Mouse (Mus musculus): Measurements from ENCODE around the gene Ube2e1. TPM values are rescaled to one million over a fixed set of nuclear protein-coding genes. Genes with fewer than 3 reads are reported as not detected.

Ube2e1 gene
- total and polyA plus RNA-seq, 2 experiments from 2014 or later = 45.1 to 152 TPM

DNA sequence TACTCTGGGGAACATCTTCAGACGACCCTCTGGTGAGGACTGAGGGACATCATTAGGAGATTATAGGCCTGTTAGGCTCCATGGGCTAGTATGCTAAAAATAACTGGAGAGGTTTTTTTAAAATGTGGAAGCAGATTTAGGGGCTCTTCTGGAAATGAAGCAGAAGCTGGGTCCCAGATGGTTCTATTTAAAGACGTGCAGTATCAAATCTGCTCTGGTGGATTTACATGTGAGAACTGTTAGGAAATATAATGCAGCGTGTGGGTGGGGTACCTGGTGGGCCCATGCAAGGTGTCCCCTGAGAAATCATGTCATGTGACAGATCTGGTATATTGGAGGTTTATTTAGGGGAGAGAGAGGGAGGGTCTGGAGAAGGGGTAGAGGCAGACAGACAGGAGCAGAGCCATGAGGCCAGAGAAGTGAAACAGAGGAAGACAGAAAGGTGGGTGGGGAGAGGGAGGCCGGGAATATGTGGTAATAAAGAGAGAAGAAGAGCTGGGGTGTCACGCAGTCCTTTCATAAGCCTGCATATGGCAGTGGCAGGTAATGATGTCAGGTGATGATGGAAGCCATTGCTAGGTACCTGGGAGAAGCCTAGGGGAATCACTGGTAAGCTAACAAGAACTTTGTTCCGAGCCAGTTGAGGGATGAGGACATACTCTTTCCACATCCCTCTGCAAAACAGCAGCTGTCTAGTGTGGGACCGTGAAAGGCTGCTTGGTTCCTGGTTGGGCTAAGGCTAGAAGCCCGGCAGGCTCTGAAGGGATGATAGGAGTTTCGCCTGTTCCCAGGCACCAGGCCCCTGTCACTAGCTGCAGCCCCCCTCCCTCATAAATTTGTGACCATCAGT lies 41.3 kb upstream of the Ube2e1 start:
- H3K9me3 ChIP-seq (ENCODE audit: low read length) = no peaks in the 10 kb centered on the region
- H3K4me3 ChIP-seq (ENCODE audit: low read depth, low read length) = no peak overlapping the region
- no peaks in the 10 kb centered on the region for H3K4me1 ChIP-seq (ENCODE audit: insufficient read depth, low read length)
- 75% methylated on average over 9 of the region's 9 CpGs for WGBS
- H3K4me2 ChIP-seq (ENCODE audit: low read depth, low read length, poor library complexity, severe bottlenecking) = no peak overlapping the region
- no peak overlapping the region for H3K9ac ChIP-seq (replicated peaks; ENCODE audit: low read length, poor library complexity, severe bottlenecking)
- H3K27me3 ChIP-seq (ENCODE audit: insufficient read depth, low read length) = no peaks in the 10 kb centered on the region
- no peak for TF ChIP-seq CTCF (IDR thresholded peaks at IDR 0.05)
- no peak overlapping the region for H3K27ac ChIP-seq (ENCODE audit: low read depth, low read length)
- ATAC-seq (ENCODE audit: low FRiP score) = no peak
- no peaks in the 10 kb centered on the region for H3K36me3 ChIP-seq (ENCODE audit: insufficient read depth, low read length)
- no peak for DNase-seq (ENCODE audit: low spot score)

DNA sequence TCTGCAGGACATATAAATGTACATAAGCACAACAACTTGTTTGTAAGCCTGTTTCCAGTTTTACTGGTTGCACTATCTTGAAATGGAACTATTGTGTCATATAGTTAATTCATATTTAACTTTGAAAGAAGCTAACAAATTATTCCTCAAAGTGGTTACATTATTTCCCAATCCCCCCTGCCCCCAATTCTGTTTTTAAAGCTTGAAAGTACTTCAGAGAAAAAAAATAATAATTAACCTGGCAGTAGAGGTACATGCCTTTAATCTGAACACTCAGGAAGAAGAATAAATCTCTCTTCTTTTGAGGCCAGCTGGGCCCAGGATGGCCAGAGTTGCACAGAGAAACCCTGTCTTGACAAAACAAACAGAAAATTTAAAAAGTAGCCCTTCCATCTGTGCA lies 37.4 kb upstream of the Ube2e1 start:
- DNase-seq (ENCODE audit: low spot score) (no peak), ATAC-seq (ENCODE audit: low FRiP score) (no peak)
- Histone ChIP-seq H3K9me3 (ENCODE audit: low read length) (no peaks in the 10 kb centered on the region), H3K4me3 (ENCODE audit: low read depth, low read length) (no peak overlapping the region), H3K27ac (ENCODE audit: low read depth, low read length) (no peak overlapping the region), H3K36me3 (ENCODE audit: insufficient read depth, low read length) (no peaks in the 10 kb centered on the region), H3K4me2 (ENCODE audit: low read depth, low read length, poor library complexity, severe bottlenecking) (no peak overlapping the region), H3K27me3 (ENCODE audit: insufficient read depth, low read length) (no peaks in the 10 kb centered on the region), H3K9ac (replicated peaks; ENCODE audit: low read length, poor library complexity, severe bottlenecking) (no peak overlapping the region), H3K4me1 (ENCODE audit: insufficient read depth, low read length) (no peaks in the 10 kb centered on the region)
- TF ChIP-seq CTCF (IDR thresholded peaks at IDR 0.05) = no peak

DNA sequence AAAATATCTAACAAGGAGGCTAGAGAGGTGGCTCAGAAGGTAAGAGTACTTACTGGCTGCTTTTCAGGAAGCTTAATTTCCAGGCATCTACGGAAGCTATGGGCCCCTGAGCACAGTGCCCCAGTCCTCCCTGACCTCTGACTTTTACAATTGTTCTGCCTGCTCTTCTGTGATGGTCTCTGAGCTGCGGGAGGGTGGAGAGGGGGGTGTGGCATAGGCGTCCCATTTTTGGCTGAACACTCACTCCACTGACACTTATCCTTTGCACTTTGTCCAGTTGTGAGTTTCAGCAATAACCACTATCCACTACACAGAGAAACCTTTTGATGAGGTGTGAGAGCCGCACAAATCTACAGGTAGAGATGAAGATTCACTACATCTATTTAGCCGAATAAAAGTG lies 35.4 kb upstream of the Ube2e1 start:
- Histone ChIP-seq H3K27me3 (ENCODE audit: insufficient read depth, low read length) (no peaks in the 10 kb centered on the region), H3K4me2 (ENCODE audit: low read depth, low read length, poor library complexity, severe bottlenecking) (no peak overlapping the region), H3K4me3 (ENCODE audit: low read depth, low read length) (no peak overlapping the region), H3K4me1 (ENCODE audit: insufficient read depth, low read length) (no peaks in the 10 kb centered on the region), H3K9me3 (ENCODE audit: low read length) (no peaks in the 10 kb centered on the region), H3K36me3 (ENCODE audit: insufficient read depth, low read length) (no peaks in the 10 kb centered on the region), H3K27ac (ENCODE audit: low read depth, low read length) (no peak overlapping the region), H3K9ac (replicated peaks; ENCODE audit: low read length, poor library complexity, severe bottlenecking) (no peak overlapping the region)
- DNase-seq (ENCODE audit: low spot score) (no peak), ATAC-seq (ENCODE audit: low FRiP score) (no peak)
- 41% methylated on average over 5 of the region's 5 CpGs for WGBS
- TF ChIP-seq CTCF (IDR thresholded peaks at IDR 0.05) = no peak

DNA sequence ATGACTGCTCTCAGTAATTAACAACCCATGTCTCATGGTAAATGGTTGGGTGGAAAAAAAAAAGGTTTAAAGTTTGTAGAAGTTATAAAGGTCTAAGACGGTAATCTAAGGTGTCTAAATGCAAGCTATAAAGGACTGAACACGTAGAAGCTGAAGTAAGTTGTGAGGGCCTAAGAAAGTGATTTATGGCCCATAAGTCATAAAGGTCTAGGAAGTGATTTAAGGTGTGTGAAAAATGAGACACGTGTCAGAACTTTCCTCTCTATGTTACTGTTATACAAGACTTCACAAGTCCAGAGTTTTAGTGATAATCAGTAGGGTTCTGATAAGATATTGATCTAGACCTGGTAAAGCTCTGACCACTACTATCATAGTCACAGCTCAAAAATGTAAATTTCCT lies 32.7 kb upstream of the Ube2e1 start:
- TF ChIP-seq CTCF (IDR thresholded peaks at IDR 0.05) = no peak
- no peaks in the 10 kb centered on the region for H3K27me3 ChIP-seq (ENCODE audit: insufficient read depth, low read length)
- no peak overlapping the region for H3K4me3 ChIP-seq (ENCODE audit: low read depth, low read length)
- no peaks in the 10 kb centered on the region for H3K36me3 ChIP-seq (ENCODE audit: insufficient read depth, low read length)
- whole genome bisulfite sequencing = 89% methylated on average over 3 of the region's 3 CpGs
- H3K4me2 ChIP-seq (ENCODE audit: low read depth, low read length, poor library complexity, severe bottlenecking) = no peak overlapping the region
- H3K27ac ChIP-seq (ENCODE audit: low read depth, low read length) = no peak overlapping the region
- no peak for ATAC-seq (ENCODE audit: low FRiP score)
- DNase-seq (ENCODE audit: low spot score) = no peak
- no peak overlapping the region for H3K9ac ChIP-seq (replicated peaks; ENCODE audit: low read length, poor library complexity, severe bottlenecking)
- H3K9me3 ChIP-seq (ENCODE audit: low read length) = no peaks in the 10 kb centered on the region
- H3K4me1 ChIP-seq (ENCODE audit: insufficient read depth, low read length) = no peaks in the 10 kb centered on the region

DNA sequence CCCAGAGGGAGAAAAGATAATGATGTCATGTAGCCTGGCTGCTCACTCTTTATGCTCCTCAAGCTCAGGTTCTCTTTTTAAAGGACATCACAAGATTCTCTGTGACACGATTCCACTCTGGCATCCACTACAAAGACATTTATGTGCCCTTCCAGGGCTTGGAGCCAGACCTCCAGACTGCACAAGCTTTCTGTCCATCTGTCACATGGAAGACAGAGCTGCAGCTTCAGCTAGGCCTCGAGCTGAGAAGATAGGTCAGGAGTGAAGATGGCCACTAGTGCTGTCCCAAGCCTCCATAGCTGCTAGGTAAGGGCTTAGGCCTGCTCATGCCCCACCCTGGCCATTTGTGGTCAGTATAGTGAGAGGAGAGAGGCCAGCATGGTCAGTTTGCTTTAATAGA lies 24.8 kb upstream of the Ube2e1 start:
- Histone ChIP-seq H3K27ac (ENCODE audit: low read depth, low read length) (no peak overlapping the region), H3K36me3 (ENCODE audit: insufficient read depth, low read length) (no peaks in the 10 kb centered on the region), H3K4me1 (ENCODE audit: insufficient read depth, low read length) (no peaks in the 10 kb centered on the region), H3K4me3 (ENCODE audit: low read depth, low read length) (no peak overlapping the region), H3K9ac (replicated peaks; ENCODE audit: low read length, poor library complexity, severe bottlenecking) (no peak overlapping the region), H3K9me3 (ENCODE audit: low read length) (no peaks in the 10 kb centered on the region), H3K4me2 (ENCODE audit: low read depth, low read length, poor library complexity, severe bottlenecking) (no peak overlapping the region), H3K27me3 (ENCODE audit: insufficient read depth, low read length) (no peaks in the 10 kb centered on the region)
- TF ChIP-seq CTCF (IDR thresholded peaks at IDR 0.05) = no peak
- WGBS = 51% methylated on average over 2 of the region's 2 CpGs
- ATAC-seq (ENCODE audit: low FRiP score) (no peak), DNase-seq (ENCODE audit: low spot score) (no peak)

DNA sequence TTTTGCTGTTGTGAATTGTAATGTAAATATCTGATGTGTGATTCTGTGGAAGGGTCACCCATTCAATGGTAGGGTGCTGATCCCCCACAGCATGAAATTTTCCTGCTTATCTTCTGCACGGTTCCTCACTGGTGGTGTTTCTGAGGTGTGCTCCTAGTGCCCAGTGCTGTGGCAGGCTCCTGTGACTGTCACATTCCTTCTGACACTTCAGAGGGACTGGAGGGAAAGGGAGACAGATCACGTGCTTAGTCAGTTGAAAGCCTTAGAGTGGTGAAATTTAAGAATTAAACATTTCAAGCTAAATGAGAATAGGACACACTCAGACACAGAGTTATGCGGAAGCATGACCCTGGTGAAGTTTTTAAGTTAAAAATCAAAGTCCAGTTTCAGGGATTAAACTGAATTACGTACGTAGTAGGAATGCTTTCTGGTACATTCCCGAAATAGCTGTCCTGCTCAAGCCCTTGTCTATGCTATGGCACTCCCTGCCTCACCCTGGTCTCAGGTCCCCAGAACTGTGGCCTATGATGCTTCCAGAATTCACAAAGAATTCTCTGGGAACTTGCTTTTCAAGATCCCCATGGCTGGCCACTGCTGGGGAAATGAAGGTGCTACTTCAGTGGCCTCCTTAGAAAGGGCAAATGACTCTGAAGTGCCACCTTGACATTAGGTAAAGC lies 24.0 kb upstream of the Ube2e1 start:
- no peaks in the 10 kb centered on the region for H3K4me1 ChIP-seq (ENCODE audit: insufficient read depth, low read length)
- H3K4me3 ChIP-seq (ENCODE audit: low read depth, low read length) = no peak overlapping the region
- no peaks in the 10 kb centered on the region for H3K36me3 ChIP-seq (ENCODE audit: insufficient read depth, low read length)
- 81% methylated on average over 6 of the region's 6 CpGs for WGBS
- H3K4me2 ChIP-seq (ENCODE audit: low read depth, low read length, poor library complexity, severe bottlenecking) = no peak overlapping the region
- DNase-seq (ENCODE audit: low spot score) = no peak
- H3K27me3 ChIP-seq (ENCODE audit: insufficient read depth, low read length) = no peaks in the 10 kb centered on the region
- no peak for ATAC-seq (ENCODE audit: low FRiP score)
- TF ChIP-seq CTCF (IDR thresholded peaks at IDR 0.05) = no peak
- H3K27ac ChIP-seq (ENCODE audit: low read depth, low read length) = no peak overlapping the region
- H3K9ac ChIP-seq (replicated peaks; ENCODE audit: low read length, poor library complexity, severe bottlenecking) = no peak overlapping the region
- H3K9me3 ChIP-seq (ENCODE audit: low read length) = no peaks in the 10 kb centered on the region
